Mouse (Mus musculus) left cerebral cortex, postnatal 36 days (tissue): Measurements from ENCODE around the gene Hip1r. TPM values are rescaled to one million over a fixed set of nuclear protein-coding genes. Genes with fewer than 3 reads are reported as not detected.
A peak's percentile ranks its signal among the peaks of the same experiment; 100 is the strongest.

ENCODE experiments used
- DNase-seq, 2 experiments: peaks; one replicate each; pipeline ENCODE4 v3.0.0; 2021 to 2022; ENCODE audit warnings: low spot score in 2 of 2, mixed read lengths in 1 of 2
- intact Hi-C: fragments of 180-260 bp; cut with DNase I; formaldehyde crosslinking; loops from one replicate; pipeline ENCODE4 v1.15.1; 2025
- total RNA-seq, 2 experiments: library from RNA; stranded (reverse); gene quantifications; 2 replicates each; pipeline ENCODE4 v1.2.3; 2021

Hip1r gene
- total RNA-seq, 2 experiments from 2014 or later = 70.3 to 77.3 TPM

GRCm38 (mm10) chr5:123992794-123993193 is 19.4 kb downstream of the Hip1r start:
- DNase-seq = peak; percentile 72 to 79
- intact Hi-C loops = loop anchor here (1.0 kb wide), 1 partner anchor 45 kb away; no protein-coding TSS in a partner anchor

- intact Hi-C loops = loop anchor here (1.0 kb wide), 1 partner anchor 46 kb away; no protein-coding TSS in a partner anchor
- peak; percentile 66 to 73 for DNase-seq
Observed at GRCm38 (mm10) chr5:123993263-123994036, 20.0 kb downstream of the Hip1r start.

- DNase-seq = no peak
- intact Hi-C loops = no loop called here
Observed at GRCm38 (mm10) chr5:123994468-123994867, 21.0 kb downstream of the Hip1r start.

- intact Hi-C loops = loop anchor here (5.0 kb wide), 1 partner anchor 168 kb away; no protein-coding TSS in a partner anchor
Observed at GRCm38 (mm10) chr5:123995388-123995787, 22.0 kb downstream of the Hip1r start.

GRCm38 (mm10) chr5:123996194-123996593 is 22.8 kb downstream of the Hip1r start:
- intact Hi-C loops = loop anchor here (5.0 kb wide), 1 partner anchor 169 kb away; no protein-coding TSS in a partner anchor
- DNase-seq = no peak

More at GRCm38 (mm10) chr5:123995388-123995787, 22.0 kb downstream of the Hip1r start:
- no peak for DNase-seq

- DNase-seq = no peak
- intact Hi-C loops = loop anchor here (5.0 kb wide), 1 partner anchor 169 kb away; no protein-coding TSS in a partner anchor
Observed at GRCm38 (mm10) chr5:123996695-123997094, 23.3 kb downstream of the Hip1r start.

GRCm38 (mm10) chr5:123997211-123997751 is 23.9 kb downstream of the Hip1r start:
- peak in 1 of 2 experiments; percentile 57 for DNase-seq
- intact Hi-C loops = loop anchor here (5.0 kb wide), 1 partner anchor 170 kb away; no protein-coding TSS in a partner anchor

- intact Hi-C loops = loop anchor here (5.0 kb wide), 1 partner anchor 171 kb away; no protein-coding TSS in a partner anchor
- DNase-seq = peak in 1 of 2 experiments; percentile 77
Observed at GRCm38 (mm10) chr5:123997811-123998210, 24.4 kb downstream of the Hip1r start.

GRCm38 (mm10) chr5:123998370-123998769 is 24.9 kb downstream of the Hip1r start:
- intact Hi-C loops = loop anchor here (5.0 kb wide), 1 partner anchor 171 kb away; no protein-coding TSS in a partner anchor

GRCm38 (mm10) chr5:124000824-124001223 is 27.4 kb downstream of the Hip1r start:
- intact Hi-C loops = loop anchor here (1.0 kb wide), 1 partner anchor 84 kb away; no protein-coding TSS in a partner anchor

More at GRCm38 (mm10) chr5:123998370-123998769, 24.9 kb downstream of the Hip1r start:
- DNase-seq = no peak

GRCm38 (mm10) chr5:124001274-124001673 is 27.8 kb downstream of the Hip1r start:
- no peak for DNase-seq

More at GRCm38 (mm10) chr5:124000824-124001223, 27.4 kb downstream of the Hip1r start:
- peak; percentile 87 to 91 for DNase-seq

GRCm38 (mm10) chr5:124002876-124003275 is 29.4 kb downstream of the Hip1r start:
- no peak for DNase-seq
- intact Hi-C loops = no loop called here

More at GRCm38 (mm10) chr5:124001274-124001673, 27.8 kb downstream of the Hip1r start:
- intact Hi-C loops = no loop called here

GRCm38 (mm10) chr5:124003375-124003774 is 29.9 kb downstream of the Hip1r start:
- no peak for DNase-seq
- intact Hi-C loops = no loop called here

- intact Hi-C loops = no loop called here
Observed at GRCm38 (mm10) chr5:124004356-124005150, 31.1 kb downstream of the Hip1r start.

GRCm38 (mm10) chr5:124005151-124005500 is 31.7 kb downstream of the Hip1r start:
- no peak for DNase-seq
- intact Hi-C loops = no loop called here

More at GRCm38 (mm10) chr5:124004356-124005150, 31.1 kb downstream of the Hip1r start:
- no peak for DNase-seq

- intact Hi-C loops = no loop called here
- DNase-seq = no peak
Observed at GRCm38 (mm10) chr5:124005591-124005990, 32.2 kb downstream of the Hip1r start.

GRCm38 (mm10) chr5:124006082-124006873 is 32.9 kb downstream of the Hip1r start:
- no peak for DNase-seq
- intact Hi-C loops = no loop called here

GRCm38 (mm10) chr5:124006891-124007491 is 33.6 kb downstream of the Hip1r start:
- intact Hi-C loops = no loop called here
- DNase-seq = no peak
